Mouse (Mus musculus) testis, postnatal 14 days (tissue): Measurements from ENCODE around the gene Zfyve19.
A peak's percentile ranks its signal among the peaks of the same experiment; 100 is the strongest.

ENCODE experiments used
- DNase-seq: peaks from one replicate; pipeline ENCODE4 v3.0.0; 2021; ENCODE audit warnings: low spot score

The Zfyve19 gene

DNA sequence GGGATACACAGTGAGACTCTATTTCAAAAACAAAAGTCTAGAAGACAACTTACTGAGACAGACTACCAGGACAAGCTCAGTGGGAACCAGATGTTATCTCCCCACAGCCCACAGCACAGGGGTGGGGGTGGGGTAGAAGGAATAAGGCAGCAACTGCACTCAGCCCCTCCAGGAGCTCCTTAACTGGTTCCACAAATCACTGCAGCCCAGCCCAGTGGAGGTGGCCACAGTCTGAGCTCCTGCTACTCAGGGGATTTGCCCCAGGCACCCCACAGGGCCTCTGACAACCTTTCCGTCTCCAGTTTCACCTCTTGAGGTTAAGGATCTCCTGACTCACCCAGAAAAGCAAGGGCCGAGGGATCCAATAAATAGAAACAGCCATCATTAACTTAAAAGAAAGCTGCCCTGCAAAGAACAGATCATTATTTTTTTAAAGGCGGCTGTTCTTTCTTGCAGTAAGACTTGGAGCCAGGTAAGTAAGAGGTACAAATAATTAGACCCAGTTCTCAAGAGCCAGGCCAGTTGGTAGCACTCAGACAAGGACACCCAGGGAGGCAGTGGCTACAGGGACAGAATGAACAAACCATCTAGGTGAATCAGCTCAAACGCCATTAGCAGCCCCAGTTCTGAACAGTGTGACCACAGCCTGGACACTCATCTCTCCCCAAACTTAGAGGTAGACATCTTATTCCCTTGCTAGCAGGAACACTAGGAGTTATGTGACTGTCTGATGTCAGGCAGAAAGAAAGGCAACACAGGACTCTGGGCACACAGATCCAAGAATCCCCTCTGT is 11.9 kb upstream of the Zfyve19 start:
- DNase-seq: no peak

DNA sequence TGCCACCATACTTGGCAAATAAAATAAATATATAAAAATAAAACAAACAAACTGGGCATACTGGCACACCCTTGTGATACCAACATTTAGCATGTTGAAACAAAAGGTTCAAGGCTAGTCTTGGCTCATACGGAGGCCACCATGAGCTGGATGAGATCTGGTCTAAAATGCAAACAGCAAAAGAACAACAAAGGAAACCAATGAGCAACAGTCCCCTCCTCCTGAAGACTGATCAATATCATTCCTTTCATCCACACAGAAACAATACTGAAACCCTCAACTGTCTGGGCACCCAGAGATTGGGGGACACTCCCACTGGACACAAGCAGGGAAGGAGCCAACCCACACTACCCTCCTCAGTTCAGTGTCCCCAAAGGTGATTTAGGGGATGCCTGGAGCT is 10.9 kb upstream of the Zfyve19 start:
- no peak for DNase-seq

DNA sequence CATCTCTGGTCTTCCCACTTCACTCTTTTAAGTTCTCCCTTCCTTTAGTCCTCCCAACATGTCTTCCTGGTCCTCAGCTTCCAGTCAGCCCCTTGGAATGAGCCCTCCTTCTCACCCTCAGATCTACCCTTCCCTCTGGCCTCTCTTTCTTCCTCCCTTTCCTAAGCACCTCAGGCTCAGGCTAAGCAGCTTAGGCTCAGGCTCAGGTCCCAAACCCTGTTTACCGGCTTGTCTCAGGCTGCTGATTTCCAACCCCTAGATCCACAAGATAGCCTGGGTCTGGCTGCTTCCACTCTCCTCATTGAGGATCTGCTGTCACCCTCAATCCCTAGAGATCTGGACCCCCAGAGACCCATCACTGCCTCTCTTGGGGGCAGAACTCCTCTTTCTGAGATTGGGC is 10.4 kb upstream of the Zfyve19 start:
- no peak for DNase-seq

DNA sequence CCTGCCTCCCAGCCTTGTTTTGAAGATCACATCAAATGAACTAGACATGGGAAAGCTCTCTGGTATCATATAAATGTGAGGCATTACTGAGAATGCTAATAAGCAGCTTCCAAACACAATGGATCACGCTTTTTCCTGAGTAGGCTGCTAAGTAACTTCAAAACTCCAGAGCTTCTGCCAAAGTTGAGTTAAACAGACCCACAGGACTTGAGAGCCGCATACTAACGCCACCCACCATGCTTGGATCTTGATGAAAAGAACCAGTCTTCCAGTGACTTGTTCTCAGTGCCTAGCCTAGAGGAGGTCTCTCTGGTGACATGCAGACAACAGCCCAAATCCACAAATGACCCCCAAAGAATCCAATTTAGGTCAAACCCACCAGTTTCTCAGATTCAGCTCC is 9.5 kb upstream of the Zfyve19 start:
- DNase-seq: no peak

DNA sequence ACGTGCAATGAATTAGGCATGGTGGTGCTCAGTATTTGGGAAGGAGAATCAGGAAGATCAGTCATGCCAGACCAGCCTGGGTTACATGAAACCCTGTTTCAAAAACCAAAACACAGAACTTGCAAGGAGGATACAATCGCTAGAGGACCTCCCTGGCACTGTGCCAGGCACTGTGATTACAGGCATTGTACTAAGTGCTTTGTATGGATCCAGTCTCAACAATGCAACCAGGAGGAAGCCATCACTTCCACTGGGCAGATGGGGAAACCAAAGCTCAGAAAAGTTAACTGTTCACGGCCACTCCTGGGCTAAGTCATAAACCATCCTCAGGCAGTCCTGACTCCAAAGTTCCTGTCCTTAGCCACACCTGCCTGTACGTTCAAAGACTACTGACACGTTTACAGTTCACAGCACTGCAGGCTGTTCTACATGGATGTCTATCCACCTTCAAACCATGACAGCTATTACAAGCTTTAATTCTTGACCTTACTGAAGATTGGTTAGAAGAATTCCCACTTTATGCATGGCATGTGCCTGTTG is 5.4 kb upstream of the Zfyve19 start:
- DNase-seq: no peak

DNA sequence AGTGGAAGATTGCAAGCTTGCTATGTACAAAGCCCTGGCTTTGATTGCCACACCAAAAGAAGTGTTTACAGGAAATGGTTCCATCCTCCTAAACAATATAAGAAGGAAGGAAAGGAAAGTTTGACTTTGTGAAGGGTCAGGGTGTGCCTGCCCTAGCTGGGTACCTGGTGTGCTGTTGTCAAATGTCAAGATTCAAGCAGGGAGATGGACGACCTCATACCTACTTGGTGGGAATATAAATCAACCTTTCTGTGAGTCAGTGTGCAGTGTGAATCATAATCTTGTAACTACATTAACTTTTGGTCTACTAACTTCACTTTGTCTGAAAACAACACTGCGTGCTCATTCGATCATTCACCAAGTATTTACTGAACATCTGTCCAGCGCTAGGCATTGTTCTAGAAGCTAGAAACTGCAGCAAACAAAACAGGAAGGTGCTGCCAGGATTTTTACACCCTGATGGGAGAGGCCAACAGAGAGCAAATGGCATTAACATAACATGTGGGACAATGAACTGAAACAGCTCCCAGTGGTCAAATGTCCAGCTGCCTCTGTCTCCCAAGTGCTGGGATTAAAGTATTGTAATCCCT is 4.5 kb upstream of the Zfyve19 start:
- DNase-seq: no peak

DNA sequence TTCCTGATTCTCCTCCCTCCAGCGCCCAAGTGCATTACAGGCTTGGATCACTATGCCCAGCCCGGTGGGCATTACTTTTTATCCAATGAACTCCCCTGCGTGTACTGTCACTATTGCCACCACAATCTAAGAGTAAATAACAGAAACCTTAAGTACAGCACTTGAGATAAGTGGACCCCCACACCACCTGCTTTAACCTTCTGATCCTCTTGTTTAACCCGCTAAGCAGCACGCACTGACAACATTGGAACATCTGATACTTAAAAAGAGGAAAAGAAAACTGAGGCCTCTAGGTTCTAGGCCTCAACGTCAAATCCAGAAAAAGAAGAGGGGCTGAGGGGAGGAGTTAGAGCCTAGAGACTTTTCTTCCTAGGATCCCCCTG is 465 bp upstream of the Zfyve19 start:
- DNase-seq: no peak

DNA sequence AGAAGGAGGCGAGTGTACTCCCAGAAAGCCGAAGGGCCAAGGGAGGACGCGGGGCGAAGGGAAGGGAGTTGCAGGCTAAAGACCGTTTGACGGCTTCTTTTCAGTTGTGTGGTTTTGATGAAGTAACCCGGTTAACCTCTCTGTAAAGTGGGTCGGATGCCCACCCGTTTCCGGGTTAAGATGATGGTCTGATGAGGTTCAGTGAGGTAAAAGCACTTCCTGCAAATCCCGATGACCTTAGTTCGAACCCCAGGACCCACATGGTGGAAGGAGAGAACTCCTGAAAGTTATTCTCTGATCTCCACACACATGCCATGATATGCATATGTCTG is 725 bp downstream of the Zfyve19 start:
- no peak for DNase-seq

DNA sequence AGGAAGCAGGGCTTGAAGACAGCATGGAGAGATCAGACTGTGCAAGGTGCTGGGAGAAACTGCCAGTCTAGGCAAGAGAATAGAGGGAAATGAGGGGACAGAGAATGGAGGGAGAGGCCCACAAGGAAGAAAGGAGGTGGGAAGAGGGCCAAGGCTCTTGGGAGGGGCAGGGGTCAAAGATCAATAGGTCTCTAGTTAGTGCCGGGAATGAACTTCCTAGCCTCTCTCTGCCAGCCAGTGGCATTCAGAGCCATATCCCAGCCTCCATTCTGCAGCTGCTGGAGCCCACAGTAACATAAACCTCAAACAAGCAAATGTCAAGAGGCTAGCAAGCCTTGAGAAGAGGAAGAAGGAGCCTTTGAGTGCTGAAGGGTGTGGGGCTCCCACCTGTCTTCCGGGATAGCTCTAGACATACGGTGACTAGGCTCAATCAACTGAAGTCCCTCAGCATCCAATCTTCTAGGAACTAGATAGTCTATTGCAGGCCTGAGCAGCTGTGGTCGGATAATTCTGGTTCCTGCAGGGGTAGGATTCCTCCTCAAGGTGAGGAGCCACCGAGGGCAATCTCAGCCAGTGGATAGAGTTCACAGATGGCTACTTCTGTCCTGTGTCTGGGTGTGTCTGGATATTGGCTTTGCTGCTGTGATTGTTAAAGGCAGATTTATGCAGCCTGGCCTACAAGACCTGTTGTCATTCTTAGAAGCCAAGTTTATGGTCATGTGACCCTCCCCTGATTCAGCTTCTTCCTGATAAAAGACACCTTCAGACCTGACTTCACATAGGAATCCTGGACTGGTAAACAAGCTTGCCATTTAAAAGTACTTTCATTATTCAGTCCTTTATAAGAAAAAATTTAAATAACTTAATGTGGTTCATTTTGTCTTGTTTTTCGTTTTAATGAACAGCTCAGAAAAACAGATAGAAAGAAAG is 21.6 kb downstream of the Zfyve19 start, which contains the start of gene Ppp1r14d:
Ppp1r14d (minus strand) TSS at position 132 of the 930 bp plus-strand sequence.
- no peak for DNase-seq

DNA sequence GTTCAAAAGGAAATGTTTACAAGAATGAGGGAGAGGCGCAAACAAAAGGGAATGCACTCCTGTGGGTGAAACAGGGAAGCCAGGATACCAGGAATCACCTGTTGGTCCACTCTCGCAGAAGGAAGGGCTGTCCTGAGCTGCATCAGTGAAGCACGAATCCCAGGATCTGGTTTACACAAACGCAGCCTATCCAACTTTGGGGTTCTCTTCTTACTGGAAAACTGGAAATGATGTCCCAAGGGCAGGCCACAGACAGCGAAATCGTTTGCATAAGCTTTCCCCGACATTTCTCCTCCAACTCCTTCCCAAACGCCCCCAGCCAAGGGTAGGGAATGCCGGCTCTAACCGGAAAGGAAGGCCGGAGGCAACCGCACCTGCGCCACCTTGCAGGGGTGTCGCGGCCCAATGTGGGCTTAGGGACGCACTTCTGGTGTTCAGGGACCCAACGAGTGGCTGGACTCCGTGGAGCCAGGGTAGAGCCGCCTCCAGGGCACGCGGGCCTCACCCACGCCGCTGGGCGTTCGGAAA is 28.3 kb downstream of the Zfyve19 start:
- DNase-seq: no peak

DNA sequence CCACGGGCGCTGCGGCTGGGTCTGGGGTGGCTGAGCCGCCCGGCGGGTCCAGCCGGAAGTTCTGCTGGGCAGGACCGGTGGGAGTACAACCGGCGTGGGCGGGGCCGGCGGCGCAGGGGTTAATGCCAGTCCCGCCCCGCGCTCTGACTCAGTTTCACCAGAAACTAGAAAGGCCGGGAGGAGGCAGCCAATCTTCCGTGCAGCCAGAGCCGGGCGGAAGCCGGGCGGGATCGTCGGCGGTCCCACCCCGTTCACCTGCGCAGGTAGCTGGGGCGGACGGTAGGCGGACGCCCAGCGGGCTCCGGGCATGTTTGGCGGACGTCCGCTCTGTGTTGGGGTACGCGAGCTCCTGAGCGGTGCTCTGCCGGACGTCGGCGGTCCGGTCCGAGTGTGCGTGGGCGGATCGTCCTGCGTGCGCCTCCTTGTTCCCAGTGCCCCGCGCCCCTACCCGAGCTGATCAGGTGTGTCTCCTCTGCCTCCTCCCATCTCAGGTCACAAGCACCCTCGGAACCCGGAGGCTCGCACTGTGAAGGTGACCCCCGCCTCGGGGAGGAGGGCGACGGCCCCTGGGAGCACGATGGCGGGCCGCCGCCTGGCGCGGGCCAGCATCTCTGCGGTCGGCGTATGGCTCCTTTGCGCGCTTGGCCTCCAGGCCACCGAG is 28.9 kb downstream of the Zfyve19 start, which contains the start of gene Spint1:
Spint1 (plus strand) TSS at position 153 of the 661 bp plus-strand sequence.
- DNase-seq: peak; percentile 72

DNA sequence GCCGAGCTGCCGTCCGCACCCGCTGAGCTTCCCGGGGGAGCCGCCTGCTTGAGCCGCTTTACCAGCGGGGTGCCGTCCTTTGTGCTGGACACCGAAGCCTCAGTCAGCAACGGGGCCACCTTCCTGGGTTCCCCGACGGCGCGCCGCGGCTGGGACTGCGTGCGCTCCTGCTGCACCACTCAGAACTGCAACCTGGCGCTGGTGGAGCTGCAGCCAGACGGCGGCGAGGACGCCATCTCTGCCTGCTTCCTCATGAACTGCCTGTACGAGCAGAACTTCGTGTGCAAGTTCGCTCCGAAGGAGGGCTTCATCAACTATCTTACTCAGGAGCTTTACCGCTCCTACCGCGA is 29.4 kb downstream of the Zfyve19 start:
- DNase-seq: no peak

DNA sequence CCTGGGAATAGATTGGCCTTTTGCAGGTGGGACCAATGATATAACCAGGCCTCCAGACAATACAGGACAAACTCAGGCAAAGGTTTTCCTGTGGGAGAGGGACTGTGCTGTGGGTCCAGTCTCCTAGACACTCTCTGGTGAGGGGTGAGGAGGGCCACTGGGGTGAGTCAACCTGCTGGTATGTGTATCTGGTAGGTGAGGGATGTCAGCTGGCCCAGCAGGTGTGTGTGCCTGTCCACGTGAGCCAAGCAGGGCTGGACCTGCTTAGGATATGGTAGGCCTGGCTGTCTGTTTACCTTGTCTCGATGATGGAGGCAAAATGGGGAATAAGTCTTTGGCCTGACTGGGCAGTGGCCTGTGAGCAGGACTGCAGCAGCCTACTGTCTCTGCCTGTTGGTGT is 30.3 kb downstream of the Zfyve19 start:
- DNase-seq: no peak

DNA sequence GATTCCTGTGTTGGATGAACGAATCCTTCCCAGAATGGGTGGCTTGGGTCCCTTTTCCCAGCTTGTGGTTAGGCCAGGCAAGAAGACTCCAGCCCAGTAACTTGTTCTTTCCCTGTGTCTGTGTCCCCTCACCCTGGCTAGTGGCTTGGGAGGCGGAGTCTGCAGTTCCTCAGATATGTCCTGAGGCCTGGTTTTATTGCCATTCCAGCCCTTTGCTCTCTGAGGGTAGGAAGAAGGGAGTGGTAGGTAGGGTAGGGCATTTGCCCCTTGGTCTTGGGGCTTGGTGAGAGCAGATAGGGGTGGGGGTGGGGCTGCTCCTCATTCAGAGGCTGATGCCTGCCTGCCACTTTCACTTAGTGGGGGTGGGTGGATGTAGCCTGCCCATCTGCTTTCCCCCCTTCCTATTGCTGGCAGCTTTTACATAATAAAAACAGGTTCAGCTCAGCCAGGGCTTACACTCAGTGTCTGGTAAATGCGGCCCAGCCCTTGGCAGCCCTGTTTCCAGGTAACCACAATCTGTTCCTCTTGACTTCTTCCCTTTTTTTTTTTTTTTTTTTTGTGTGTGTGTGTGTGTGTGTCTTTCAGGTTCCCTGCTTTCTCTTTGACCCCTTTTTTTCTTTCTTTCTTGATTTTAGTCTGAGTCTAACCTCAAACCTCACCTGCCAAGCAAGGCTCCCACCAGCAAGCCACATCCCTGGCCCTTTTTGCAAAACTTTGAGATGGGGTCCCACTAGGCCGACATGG is 31.8 kb downstream of the Zfyve19 start:
- DNase-seq: no peak

DNA sequence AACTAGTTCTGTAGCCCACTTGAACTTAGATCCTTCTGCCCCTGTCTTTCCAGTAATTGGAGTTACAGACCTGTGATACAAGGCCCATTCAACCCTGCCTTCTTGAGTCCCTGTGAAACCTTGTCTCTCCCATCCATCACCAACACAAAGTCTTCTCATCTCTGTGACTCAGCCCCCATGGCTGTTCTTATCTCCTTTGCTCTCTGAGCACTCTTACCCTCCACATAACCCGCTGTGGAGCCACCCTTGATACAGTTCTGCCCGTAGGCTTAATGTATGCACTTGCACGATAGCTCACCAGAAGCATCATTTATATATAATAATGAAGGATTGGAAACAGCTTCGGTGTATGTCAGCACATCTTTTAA is 32.4 kb downstream of the Zfyve19 start:
- DNase-seq: no peak

DNA sequence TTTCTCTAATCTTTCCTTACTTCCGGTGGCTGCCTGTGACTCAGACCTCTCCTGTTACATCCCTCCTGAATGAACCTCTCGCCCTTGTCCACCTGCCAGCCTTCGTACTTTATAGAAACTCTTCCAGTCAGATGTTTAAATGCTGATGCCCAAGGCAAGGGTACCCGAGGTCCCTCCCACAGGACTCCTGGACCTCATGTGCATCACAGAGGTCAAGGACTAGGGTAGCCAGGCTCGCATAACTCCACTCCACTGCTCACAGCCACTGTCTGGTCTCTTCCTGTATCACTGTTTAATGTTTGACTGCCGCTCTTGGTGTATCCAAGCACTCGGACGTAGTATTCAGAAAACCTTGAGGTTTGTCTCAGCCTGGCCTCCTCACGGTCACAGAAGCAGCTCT is 34.1 kb downstream of the Zfyve19 start:
- no peak for DNase-seq

DNA sequence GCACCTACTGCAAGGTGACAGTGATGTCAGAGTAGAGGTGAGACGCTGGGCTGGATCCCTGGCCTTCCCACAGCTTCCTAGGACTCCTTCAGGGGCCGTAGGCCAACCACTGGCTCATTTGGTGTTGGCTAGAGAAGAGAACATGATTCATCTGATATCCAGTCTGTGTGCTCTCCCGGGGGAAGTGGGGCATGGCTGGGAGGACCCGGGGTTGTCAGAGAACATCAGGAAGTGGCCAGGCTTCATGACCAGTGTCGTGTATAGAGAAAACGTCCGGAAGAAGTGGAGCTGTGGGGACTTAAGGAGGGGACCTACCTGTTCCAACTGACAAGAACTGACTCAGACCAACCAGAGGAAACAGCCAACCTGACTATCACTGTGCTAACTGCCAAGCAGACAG is 36.8 kb downstream of the Zfyve19 start:
- DNase-seq: no peak

DNA sequence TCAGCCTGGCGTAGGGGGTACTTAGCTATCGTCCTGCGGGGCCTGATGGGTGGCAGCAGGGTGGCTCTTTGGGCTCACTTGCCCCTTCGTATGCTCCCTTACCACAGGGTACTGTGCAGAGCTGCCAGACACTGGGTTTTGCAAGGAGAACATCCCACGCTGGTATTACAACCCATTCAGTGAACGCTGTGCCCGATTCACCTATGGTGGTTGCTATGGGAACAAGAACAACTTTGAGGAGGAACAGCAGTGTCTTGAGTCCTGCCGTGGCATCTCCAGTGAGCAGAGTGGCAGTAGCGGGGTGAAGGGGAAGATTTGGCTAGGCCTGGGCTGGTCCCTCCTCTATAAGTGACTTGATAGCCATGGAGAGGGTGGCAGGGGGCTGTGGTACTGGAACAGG is 39.5 kb downstream of the Zfyve19 start:
- DNase-seq: no peak

DNA sequence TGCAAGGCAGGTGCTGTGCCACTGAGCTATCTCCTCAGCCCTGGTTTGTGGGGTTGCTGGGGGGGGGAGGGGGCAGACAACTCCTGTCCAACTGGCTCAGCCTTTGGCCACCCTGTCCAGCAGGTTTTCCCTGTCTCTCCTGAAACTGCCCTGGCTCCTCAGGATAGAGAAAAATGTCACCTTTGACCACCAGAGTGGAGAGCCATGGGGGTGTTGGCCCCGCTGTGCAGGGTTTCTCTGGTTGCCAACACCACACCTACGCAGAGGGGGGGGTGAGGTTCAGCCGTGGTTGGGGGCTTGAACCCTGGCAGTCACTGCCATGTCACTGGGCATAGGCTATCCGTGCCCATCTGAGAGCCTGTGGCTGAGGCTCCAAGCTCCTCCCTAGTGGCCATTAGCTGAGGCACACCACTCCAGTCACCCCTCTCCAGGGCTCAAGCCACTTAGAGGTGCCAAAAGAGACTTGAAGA is 41.2 kb downstream of the Zfyve19 start:
- DNase-seq: no peak

DNA sequence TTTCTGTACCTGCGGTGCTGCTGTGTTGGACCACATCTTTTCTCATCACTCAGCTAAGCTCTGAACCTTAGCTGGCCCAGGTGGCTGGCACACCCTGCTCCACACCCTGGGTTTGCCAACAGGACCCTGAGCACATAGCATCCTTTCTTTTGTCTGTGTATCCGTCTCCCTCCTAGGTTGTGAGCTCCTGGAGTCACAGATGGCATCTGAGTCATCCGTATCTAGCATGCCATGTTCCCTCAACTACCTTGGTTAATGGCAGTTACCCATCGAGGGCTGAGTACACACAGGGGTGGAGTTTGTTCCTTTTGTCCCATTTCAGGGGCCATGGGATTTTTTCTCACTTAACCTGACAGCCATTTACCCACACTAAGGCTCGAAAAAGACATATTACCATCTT is 42.0 kb downstream of the Zfyve19 start:
- no peak for DNase-seq

DNA sequence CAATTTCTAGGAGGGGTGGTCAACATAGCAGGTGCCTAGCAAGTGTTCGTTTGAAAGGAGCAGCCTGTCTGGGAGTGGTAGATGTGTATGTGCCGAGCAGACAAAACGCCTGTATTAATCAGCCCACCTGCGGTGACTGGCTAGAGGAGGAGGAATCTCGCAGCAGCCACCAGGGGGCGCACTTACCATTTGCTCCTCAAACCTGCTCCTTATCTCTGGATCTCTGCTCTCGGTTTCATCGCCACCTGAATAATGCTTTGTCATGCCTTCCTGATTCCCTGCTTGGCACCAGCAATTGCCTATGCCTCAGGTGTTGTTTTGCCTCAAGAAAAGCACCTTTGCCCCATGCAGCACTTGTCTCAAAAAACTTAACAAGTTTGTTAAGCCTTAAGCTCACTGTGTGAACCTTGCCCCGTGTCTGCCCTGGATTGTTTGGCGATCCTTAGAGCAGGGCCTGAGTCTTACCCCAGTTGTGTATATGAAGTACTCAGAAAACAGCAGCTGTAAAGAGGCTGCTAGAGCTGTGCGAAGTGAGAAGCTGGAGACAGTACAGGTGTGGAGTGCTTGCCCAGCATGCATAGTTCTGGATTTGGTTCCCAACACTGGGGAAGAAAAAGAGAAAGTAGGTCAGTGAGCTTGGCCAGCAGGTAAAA is 42.5 kb downstream of the Zfyve19 start:
- peak; percentile 80 for DNase-seq
